Mouse (Mus musculus) c-Kit-positive CD71-negative TER-119-negative erythroid progenitor cells, embryonic 14.5 days (primary cell): Measurements from ENCODE around the gene Tubb5.
"Not testable (repeated sequence)": the region's sequence is repeated elsewhere in the genome, so short reads cannot be mapped to it uniquely, and the experiment has no call there.

Experiments
- DNase-seq: peaks from one replicate; pipeline ENCODE4 v3.0.0-alpha.2; 2013; ENCODE audit warnings: low read depth

Gene Tubb5

DNA sequence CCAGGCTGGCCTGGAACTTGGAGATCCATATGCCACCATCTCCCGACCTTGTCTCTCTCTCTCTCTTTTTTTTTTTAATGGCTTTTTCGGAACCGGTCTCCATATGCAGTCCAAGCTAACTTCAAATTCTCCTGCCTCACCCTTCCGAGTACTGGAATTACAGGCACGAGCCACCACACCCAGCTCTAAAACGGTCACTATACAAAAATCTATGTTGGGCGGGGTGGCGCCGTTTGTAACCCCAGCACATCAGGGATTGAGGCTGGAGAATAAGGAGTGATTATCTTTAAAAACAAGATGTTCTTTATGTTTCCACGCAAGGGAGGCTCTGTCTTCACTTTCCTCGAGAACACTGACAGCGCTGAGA is 22.7 kb upstream of the Tubb5 start:
- DNase-seq: no peak

- no peak for DNase-seq
Measured at GRCm38 (mm10) chr17:35859835-35860234, 21.7 kb upstream of the Tubb5 start.

GRCm38 (mm10) chr17:35859371-35859770 is 21.3 kb upstream of the Tubb5 start:
- no peak for DNase-seq

- no peak for DNase-seq
Measured at GRCm38 (mm10) chr17:35850974-35851373, 12.9 kb upstream of the Tubb5 start.

GRCm38 (mm10) chr17:35848112-35848511 is 10.0 kb upstream of the Tubb5 start:
- DNase-seq: no peak

DNA sequence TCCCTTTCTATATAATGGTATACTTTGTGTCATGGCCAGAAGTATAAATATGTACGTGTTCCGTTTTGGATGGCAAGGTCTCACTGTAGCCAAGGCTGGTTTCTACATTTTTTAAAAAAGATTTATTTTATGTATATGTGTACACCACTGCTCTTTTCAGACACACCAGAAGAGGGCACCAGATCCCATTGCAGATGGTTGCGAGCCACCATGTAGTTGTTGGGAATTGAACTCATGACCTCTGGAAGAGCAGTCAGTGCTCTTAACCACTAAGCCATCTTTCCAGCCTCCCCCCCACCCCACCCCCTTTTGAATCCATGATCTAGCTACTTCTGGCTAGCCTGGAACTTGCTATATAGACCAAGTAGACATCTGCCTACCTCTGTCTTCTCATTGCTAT is 5.4 kb upstream of the Tubb5 start:
- DNase-seq: no peak

GRCm38 (mm10) chr17:35842006-35842405 is 3.9 kb upstream of the Tubb5 start:
- DNase-seq: no peak

DNA sequence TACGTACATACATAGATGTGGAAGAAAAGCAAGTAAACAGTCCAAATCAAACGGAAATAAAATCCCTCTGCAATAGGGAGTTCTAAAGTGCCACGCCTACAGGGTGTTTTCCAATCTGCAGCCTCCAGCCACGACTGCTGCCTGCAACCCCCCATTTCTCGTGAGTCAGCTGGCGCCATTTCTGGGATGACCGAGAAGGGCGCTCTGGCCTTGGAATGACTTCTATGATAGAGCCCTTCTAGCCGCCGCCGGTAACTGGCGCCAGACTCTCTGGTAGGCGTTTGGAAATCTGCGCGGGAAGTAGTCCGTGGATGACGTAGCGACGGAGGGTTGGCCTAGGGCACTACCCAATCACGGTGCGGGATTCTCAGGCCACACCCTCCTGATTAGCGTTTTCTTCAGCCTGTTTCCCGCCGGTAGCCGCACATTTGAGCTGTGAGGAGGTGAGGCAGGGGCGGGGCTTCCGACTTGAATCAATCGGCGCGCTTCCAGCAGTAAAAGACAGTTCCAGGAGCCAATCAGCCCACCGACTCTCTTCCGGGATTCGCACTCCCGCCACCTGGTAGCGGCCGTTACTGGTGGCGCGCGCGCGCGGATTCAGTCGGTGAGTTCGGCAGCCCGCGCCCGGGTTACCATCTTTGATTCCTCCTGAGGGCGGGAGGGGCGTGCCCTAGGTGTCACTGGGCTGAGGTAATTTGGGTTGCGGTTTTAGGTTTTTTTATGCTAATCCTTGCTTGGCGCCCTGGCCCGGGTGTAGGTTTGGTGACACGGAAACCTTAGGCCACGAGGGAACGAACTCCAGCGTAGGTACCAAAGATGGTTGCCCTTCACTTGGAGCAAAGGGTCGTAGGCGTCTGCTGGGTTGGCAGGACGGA is 3.2 kb upstream of the Tubb5 start, which contains the start of gene Mdc1:
Gene Mdc1 (plus strand): TSS at position 440 of the 875 bp plus-strand sequence.
- DNase-seq: peak; percentile 99

DNA sequence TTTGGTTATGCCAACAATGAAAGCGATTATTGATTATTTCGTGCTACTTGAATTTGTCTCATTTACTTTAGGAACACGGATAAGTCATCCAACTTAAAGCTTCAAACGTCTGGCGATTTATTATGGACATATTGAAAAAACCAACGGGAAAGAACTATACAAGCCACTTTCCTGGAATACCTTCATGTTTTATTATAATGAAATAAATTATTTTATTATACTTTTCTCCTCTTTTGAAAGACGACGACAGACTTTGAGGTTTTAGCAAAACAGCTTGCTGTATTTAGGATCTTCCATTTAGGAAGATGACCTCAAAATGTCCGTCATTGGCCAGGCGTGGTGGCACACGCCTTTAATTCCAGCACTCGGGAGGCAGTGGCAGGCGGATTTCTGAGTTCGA is 2.5 kb upstream of the Tubb5 start:
- DNase-seq: no peak

GRCm38 (mm10) chr17:35839002-35839401 is 896 bp upstream of the Tubb5 start:
- DNase-seq: not testable (repeated sequence)

GRCm38 (mm10) chr17:35838570-35838969 is 464 bp upstream of the Tubb5 start:
- no peak for DNase-seq

- no peak for DNase-seq
Measured at GRCm38 (mm10) chr17:35837487-35837886, 619 bp downstream of the Tubb5 start.

GRCm38 (mm10) chr17:35836991-35837422 is 1.1 kb downstream of the Tubb5 start:
- peak; percentile 83 for DNase-seq

GRCm38 (mm10) chr17:35836178-35836965 is 1.7 kb downstream of the Tubb5 start:
- DNase-seq: peak; percentile 85

GRCm38 (mm10) chr17:35835424-35836140 is 2.5 kb downstream of the Tubb5 start:
- no peak for DNase-seq

- no peak for DNase-seq
Measured at GRCm38 (mm10) chr17:35834696-35835422, 3.2 kb downstream of the Tubb5 start.

GRCm38 (mm10) chr17:35833894-35834293 is 4.2 kb downstream of the Tubb5 start:
- no peak for DNase-seq

- DNase-seq: no peak
Measured at GRCm38 (mm10) chr17:35833239-35833751, 4.8 kb downstream of the Tubb5 start.

DNA sequence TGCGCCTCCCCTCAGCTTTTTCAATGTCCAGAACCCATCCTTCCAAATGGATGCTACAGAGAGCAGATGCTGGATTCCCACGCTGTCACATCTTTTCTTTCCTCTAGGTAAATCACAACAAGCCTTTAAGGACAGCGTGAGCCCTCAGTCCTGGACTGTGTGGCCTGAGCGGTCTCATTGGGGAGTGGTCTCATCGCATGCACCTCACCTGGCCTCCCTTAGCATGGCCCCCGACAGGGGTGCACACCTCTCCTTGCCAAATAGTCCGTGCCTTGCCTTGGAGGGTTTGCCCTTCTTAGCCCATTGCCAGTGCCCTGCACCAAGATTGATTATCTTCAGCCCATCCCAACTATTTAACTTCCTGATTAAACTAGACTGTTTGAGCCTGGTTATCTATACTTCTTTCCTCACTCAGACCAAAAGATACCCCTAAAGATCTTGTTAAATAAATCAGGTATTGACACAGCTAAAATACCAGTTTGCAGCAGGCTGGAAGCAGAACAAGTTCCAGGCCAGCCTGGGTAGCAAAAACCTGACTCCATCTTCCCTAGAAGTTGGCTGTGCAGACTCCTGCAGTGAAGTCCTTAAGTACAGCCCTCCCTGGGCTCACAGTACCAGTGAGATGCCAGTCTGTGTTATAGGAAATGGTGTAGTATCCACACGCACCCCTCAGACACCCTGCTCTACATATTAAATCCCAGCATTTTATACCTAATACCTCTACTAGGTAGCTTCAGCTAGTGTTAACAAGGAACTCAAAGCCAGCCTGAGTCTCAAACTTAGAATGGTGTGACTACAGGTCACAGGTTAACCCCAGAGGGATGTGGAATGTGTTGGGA is 5.5 kb downstream of the Tubb5 start:
- DNase-seq: no peak

- peak; percentile 81 for DNase-seq
Measured at GRCm38 (mm10) chr17:35829737-35830136, 8.4 kb downstream of the Tubb5 start.
